Mouse (Mus musculus) testis, adult 2 months (tissue): ENCODE data around the gene Gorasp1.

Source experiments
- CTCF ChIP-seq: fragments of 200-500 bp; IDR thresholded peaks from 2 replicates; pipeline ENCODE4 v1.5.1; 2012; ENCODE audit warnings: low read depth, mild to moderate bottlenecking, inconsistent platforms, low read length, moderate library complexity; ENCODE audit not compliant: control insufficient read depth, insufficient read depth, insufficient replicate concordance
- POLR2A ChIP-seq: fragments of 200-500 bp; IDR thresholded peaks from 2 replicates; pipeline ENCODE4 v1.6.1; 2012; ENCODE audit warnings: low read depth, mild to moderate bottlenecking, inconsistent platforms, low read length, moderate library complexity; ENCODE audit not compliant: control insufficient read depth

- TF ChIP-seq POLR2A (no peak; the same call in none of the 2 replicates), CTCF (no peak)
These were observed at the start of gene Gorasp1, which contains the start of gene Ttc21a for GRCm38 (mm10) chr9:119937005-119937773.
